12 mouse cellular contexts compared by ENCODE assay signal in genomic region chr5:135073349-135074150, GRCm38 (mm10). TPM values are rescaled to one million over a fixed set of nuclear protein-coding genes. Genes with fewer than 3 reads are reported as not detected.
DNase-seq lines count a peak whose midpoint lies in the region; ATAC-seq and TF ChIP-seq lines count a peak whose summit lies in the region.
"Had no signal": no experiment of that assay in that cellular context is flagged by ENCODE, and none has a peak within 500 bp of the region (broad histone marks: within the 10 kb centered on the region; RNA-seq: fewer than 3 reads in every experiment).

No protein-coding gene starts in this region.

- H3K36me3 ChIP-seq in kidney, postnatal 0 days (ENCODE audit: insufficient read depth, low read length), result peaks cover 10% of the 10 kb centered on the region; the same call in 1 of the 2 replicates
- no peaks in the 10 kb centered on the region for H3K36me3 ChIP-seq in intestine, embryonic 16.5 days (ENCODE audit: control insufficient read depth, insufficient read depth, low read length)

- peak; percentile 19 for DNase-seq in embryo, embryonic 9.5 days (ENCODE audit: extremely low spot score)
- no peak for DNase-seq in embryo, embryonic 10.5 days (ENCODE audit: low spot score)
- no peak for DNase-seq in kidney, postnatal 0 days (ENCODE audit: low spot score)
- DNase-seq in kidney, adult 11 months, result no peak
- DNase-seq in ES-CJ7 (ENCODE audit: low read depth, low spot score), result peak; percentile 48
- no peak for DNase-seq in spleen, postnatal 14 days (ENCODE audit: low spot score in 2 of 2)
- DNase-seq in gastrocnemius, postnatal 36 days, result no peak
- DNase-seq: kidney, adult 8-10 months had no signal

- H3K9me3 ChIP-seq in kidney, postnatal 0 days (replicated peaks; ENCODE audit: low read length), result no peaks in the 10 kb centered on the region
- no peaks in the 10 kb centered on the region for H3K9me3 ChIP-seq in intestine, embryonic 16.5 days (ENCODE audit: control insufficient read depth, low read length)

- intact Hi-C loops in gastrocnemius, postnatal 36 days (cut with DNase I), result loop anchor here (5.0 kb wide), 1 partner anchor 51 kb away; the partner anchor contains the start of gene Stx1a

- 28% methylated on average over 26 of the region's 26 CpGs for WGBS in kidney, postnatal 0 days
- 42% methylated on average over 26 of the region's 26 CpGs for WGBS in intestine, embryonic 16.5 days

- H3K4me1 ChIP-seq in kidney, postnatal 0 days (replicated peaks; ENCODE audit: insufficient read depth, low read length), result no peaks in the 10 kb centered on the region; the same call in 1 of the 2 replicates
- H3K4me1 ChIP-seq in intestine, embryonic 16.5 days (ENCODE audit: control insufficient read depth, insufficient read depth, low read length), result peaks cover 21% of the 10 kb centered on the region

- H3K4me2 ChIP-seq in kidney, postnatal 0 days (ENCODE audit: low read length), result no peak overlapping the region
- H3K4me2 ChIP-seq in intestine, embryonic 16.5 days (ENCODE audit: low read depth, low read length), result 0 out of 2 replicates have a peak overlapping the region, but pooled peaks have one; percentile 9

- no peak overlapping the region for H3K27ac ChIP-seq in kidney, postnatal 0 days
- H3K27ac ChIP-seq in intestine, embryonic 16.5 days (ENCODE audit: low read length), result no peak overlapping the region

- H3K9ac ChIP-seq in kidney, postnatal 0 days (ENCODE audit: low read depth, low read length), result peak overlapping the region; percentile 35; the same call in 1 of the 2 replicates
- peak overlapping the region; percentile 48 for H3K9ac ChIP-seq in intestine, embryonic 16.5 days (ENCODE audit: low read depth, low read length)

- no peak for ATAC-seq in kidney, postnatal 0 days (replicated peaks; ENCODE audit: low FRiP score, low read depth)
- ATAC-seq in intestine, embryonic 16.5 days, result no peak
- ATAC-seq: activated CD4-positive, CD25-positive, alpha-beta regulatory T cell, adult 4 months had no signal

- H3K27me3 ChIP-seq in kidney, postnatal 0 days (ENCODE audit: insufficient read depth, low read length), result no peaks in the 10 kb centered on the region
- no peaks in the 10 kb centered on the region for H3K27me3 ChIP-seq in intestine, embryonic 16.5 days (replicated peaks; ENCODE audit: control insufficient read depth, insufficient read depth, low read length)

- TF ChIP-seq CTCF in kidney, postnatal 0 days (IDR thresholded peaks at IDR 0.05; ENCODE audit: low read depth), result no peak

- no peak overlapping the region for H3K4me3 ChIP-seq in kidney, postnatal 0 days (replicated peaks; ENCODE audit: low read depth, low read length)
- no peak overlapping the region for H3K4me3 ChIP-seq in intestine, embryonic 16.5 days (ENCODE audit: low read length)

RNA-seq across cellular contexts. Expression of gene Vps37d, which starts 4.5 kb away (rescaled TPM):
- 9.9 and 12.5 TPM in 2 replicates for polyA plus RNA-seq in kidney, postnatal 0 days (2015; fragmentation: Nextera tagmentation; extraction: Ambion mirVana)
- polyA plus RNA-seq in intestine, embryonic 16.5 days (2015; fragmentation: Nextera tagmentation; extraction: Ambion mirVana), result 2.9 TPM in 2 replicates
- under 1 TPM; 0.33 to 0.49 TPM for total RNA-seq in gastrocnemius, postnatal 36 days (2021)
- total RNA-seq: megakaryocyte progenitor cell, adult 5-6 weeks had no signal
- polyA plus RNA-seq: activated CD4-positive, CD25-positive, alpha-beta regulatory T cell, adult 4 months had no signal

RNA-seq across cellular contexts. Expression of gene Bud23, which starts 8.8 kb away (rescaled TPM):
- polyA plus RNA-seq in kidney, postnatal 0 days (2015; fragmentation: Nextera tagmentation; extraction: Ambion mirVana), result 80.4 and 85.2 TPM in 2 replicates
- polyA plus RNA-seq in intestine, embryonic 16.5 days (2015; fragmentation: Nextera tagmentation; extraction: Ambion mirVana), result 84.6 and 109 TPM in 2 replicates
- 10 to 100 TPM; 26.9 to 30.0 TPM for total RNA-seq in gastrocnemius, postnatal 36 days (2021)

RNA-seq across cellular contexts. Expression of gene Dnajc30, which starts 9.5 kb away (rescaled TPM):
- polyA plus RNA-seq in kidney, postnatal 0 days (2015; fragmentation: Nextera tagmentation; extraction: Ambion mirVana), result 42.4 and 42.6 TPM in 2 replicates
- polyA plus RNA-seq in intestine, embryonic 16.5 days (2015; fragmentation: Nextera tagmentation; extraction: Ambion mirVana), result 33.9 and 39.2 TPM in 2 replicates
- 10 to 100 TPM; 25.4 to 27.3 TPM for total RNA-seq in gastrocnemius, postnatal 36 days (2021)

RNA-seq across cellular contexts. Expression of gene Mlxipl, which starts 16.1 kb away (rescaled TPM):
- 6.5 and 7.8 TPM in 2 replicates for polyA plus RNA-seq in kidney, postnatal 0 days (2015; fragmentation: Nextera tagmentation; extraction: Ambion mirVana)
- 8.2 and 9.5 TPM in 2 replicates for polyA plus RNA-seq in intestine, embryonic 16.5 days (2015; fragmentation: Nextera tagmentation; extraction: Ambion mirVana)
- 10 to 100 TPM; 62.4 to 79.9 TPM for total RNA-seq in gastrocnemius, postnatal 36 days (2021)
- polyA plus RNA-seq: activated CD4-positive, CD25-positive, alpha-beta regulatory T cell, adult 4 months; C2C12 had no signal

RNA-seq across cellular contexts. Expression of gene Stx1a, which starts 50.3 kb away (rescaled TPM):
- polyA plus RNA-seq in kidney, postnatal 0 days (2015; fragmentation: Nextera tagmentation; extraction: Ambion mirVana), result 6.6 and 9.0 TPM in 2 replicates
- 11.9 and 13.4 TPM in 2 replicates for polyA plus RNA-seq in intestine, embryonic 16.5 days (2015; fragmentation: Nextera tagmentation; extraction: Ambion mirVana)
- under 1 TPM; 0.59 to 0.74 TPM for total RNA-seq in gastrocnemius, postnatal 36 days (2021)

Comparison
In these comparisons a context has a peak if more than half of its experiments do, and no peak if none do; other contexts are left out.
1. DNase-seq: peak in embryo, embryonic 9.5 days (single experiment) and ES-CJ7 (single experiment); none in embryo, embryonic 10.5 days (single experiment), kidney, postnatal 0 days (single experiment), kidney, adult 11 months (single experiment), spleen, postnatal 14 days (0 of 2) and gastrocnemius, postnatal 36 days (0 of 2).